Mouse (Mus musculus) liver, adult 2 months (tissue): Measurements from ENCODE around the gene Galnt12. TPM values are rescaled to one million over a fixed set of nuclear protein-coding genes. Genes with fewer than 3 reads are reported as not detected.

Experiments
- DNase-seq: peaks from one replicate; pipeline ENCODE4 v3.0.0-alpha.2; 2011; ENCODE audit warnings: low read depth, low spot score; ENCODE audit errors: extremely low read depth
- H3K27ac ChIP-seq: fragments of 200-500 bp; replicated peaks from 2 replicates; pipeline ENCODE4 v1.5.1; 2012; ENCODE audit warnings: low read depth, mild to moderate bottlenecking, control low read depth, inconsistent platforms, low read length; ENCODE audit not compliant: insufficient read depth
- H3K27me3 ChIP-seq: fragments of 200-500 bp; 2 replicates; pipeline ENCODE4 v1.6.1; 2012; ENCODE audit warnings: mild to moderate bottlenecking, moderate library complexity, low read length, inconsistent platforms; ENCODE audit not compliant: control insufficient read depth, insufficient read depth
- H3K36me3 ChIP-seq: fragments of 200-500 bp; 2 replicates; pipeline ENCODE4 v1.6.1; 2012; ENCODE audit warnings: low read length, inconsistent platforms; ENCODE audit not compliant: control insufficient read depth, insufficient read depth
- H3K4me1 ChIP-seq: fragments of 200-500 bp; 2 replicates; pipeline ENCODE4 v1.6.1; 2011; ENCODE audit warnings: low read length; ENCODE audit not compliant: control insufficient read depth, insufficient read depth
- H3K4me3 ChIP-seq: fragments of 200-500 bp; 2 replicates; pipeline ENCODE4 v1.5.1; 2011; ENCODE audit warnings: low read depth, mild to moderate bottlenecking, control low read depth, low read length, moderate library complexity; ENCODE audit not compliant: insufficient read depth
- H3K79me2 ChIP-seq: fragments of 200-500 bp; 2 replicates; pipeline ENCODE4 v1.6.1; 2012; ENCODE audit warnings: inconsistent platforms, mild to moderate bottlenecking, low read length, moderate library complexity; ENCODE audit not compliant: control insufficient read depth, insufficient read depth
- H3K9ac ChIP-seq: fragments of 200-500 bp; 2 replicates; pipeline ENCODE4 v1.6.1; 2012; ENCODE audit warnings: low read depth, mild to moderate bottlenecking, control low read depth, inconsistent platforms, low read length
- CTCF ChIP-seq: fragments of 200-500 bp; IDR thresholded peaks from 2 replicates; pipeline ENCODE4 v1.5.1; 2011; ENCODE audit warnings: low read depth, low read length, control low read depth
- POLR2A ChIP-seq: fragments of 200-500 bp; IDR thresholded peaks from 2 replicates; pipeline ENCODE4 v1.6.1; 2011; ENCODE audit warnings: low read length, control low read depth; ENCODE audit not compliant: insufficient read depth; ENCODE audit errors: extremely low read depth
- WGBS: fragments of 180-500 bp; shearing (Covaris S2); methylation state at CpG from one replicate; pipeline ENCODE4 v1.1.7; 2018; 5-methylcytosine and 5-hydroxymethylcytosine counted together
- polyA plus RNA-seq: library from polyadenylated mRNA; depleted of rRNA; stranded (reverse); fragments of >200 nt; gene quantifications from 2 replicates; pipeline ENCODE4 v1.2.3, GENCODE M21; 2012
- total RNA-seq: library from RNA; depleted of rRNA; stranded (reverse); fragments of >200 nt; gene quantifications from 2 replicates; pipeline ENCODE4 v1.2.3, GENCODE M21; 2014

The Galnt12 gene
- total and polyA plus RNA-seq, 2 experiments: 0.18 to 0.22 TPM

DNA sequence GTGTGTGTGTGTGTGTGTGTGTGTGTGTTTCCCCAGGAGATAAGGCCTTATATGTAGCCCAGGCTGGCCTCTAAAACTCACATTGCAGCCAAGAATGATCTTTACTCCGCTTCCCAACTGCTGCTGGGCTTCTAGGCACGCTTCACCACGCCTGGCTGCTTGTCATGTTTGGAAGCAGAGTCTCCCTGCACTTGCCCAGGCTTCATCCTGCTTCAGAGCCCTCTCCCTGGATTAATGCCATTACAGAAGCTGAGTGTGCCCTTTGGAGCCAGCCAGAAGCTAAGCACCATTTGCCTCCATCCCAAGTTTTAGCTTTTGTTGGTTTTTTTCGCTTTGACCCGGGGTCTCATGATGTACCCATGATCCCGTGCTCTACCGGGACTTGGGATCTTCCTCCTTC is 3.0 kb upstream of the Galnt12 start:
- 93% methylated on average over 7 of the region's 7 CpGs for WGBS
- no peak for TF ChIP-seq CTCF
- no peak for TF ChIP-seq POLR2A
- Histone ChIP-seq H3K27me3 (peaks cover 12% of the 10 kb centered on the region), H3K9ac (no peak overlapping the region), H3K4me1 (peaks cover 2% of the 10 kb centered on the region; the same call in 1 of the 2 replicates), H3K4me3 (no peak overlapping the region), H3K79me2 (no peaks in the 10 kb centered on the region), H3K36me3 (no peaks in the 10 kb centered on the region), H3K27ac (no peak overlapping the region)
- no peak for DNase-seq

DNA sequence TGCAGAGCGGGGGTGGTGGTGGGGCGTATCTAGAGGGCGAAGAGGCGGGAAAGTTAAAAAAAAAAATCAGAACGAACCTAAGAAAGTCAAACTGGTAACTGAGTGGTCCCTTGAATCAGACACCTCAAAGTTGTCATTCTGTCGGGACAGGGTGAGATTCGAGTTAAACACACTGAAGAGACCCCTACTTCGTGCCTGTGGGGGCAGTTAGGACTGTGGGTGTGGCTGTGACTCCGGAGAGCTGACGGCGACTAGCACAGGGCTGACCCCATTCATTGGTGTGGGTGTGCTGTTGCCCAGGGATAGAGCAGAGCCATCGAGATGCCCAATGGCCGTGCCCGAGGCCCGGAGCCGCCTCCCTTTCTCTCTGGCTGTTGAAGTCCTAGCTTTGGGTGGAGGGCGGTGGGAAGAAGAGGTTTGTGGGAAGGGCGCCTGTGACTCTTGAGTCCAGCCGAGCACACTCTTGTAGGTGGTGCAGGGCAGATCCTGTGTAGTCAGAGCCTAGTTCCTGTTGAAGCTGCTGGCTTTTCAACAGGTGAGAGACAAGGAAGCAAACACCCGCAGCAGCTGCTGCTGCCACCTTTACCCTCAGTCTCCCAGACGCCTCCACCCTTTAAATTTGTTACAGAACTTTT is 795 bp downstream of the Galnt12 start:
- no peak overlapping the region for H3K9ac ChIP-seq
- no peaks in the 10 kb centered on the region for H3K36me3 ChIP-seq
- H3K4me3 ChIP-seq: peak overlapping the region; percentile 60; the same call in 1 of the 2 replicates
- 9% methylated on average over 21 of the region's 21 CpGs for WGBS
- no peak for TF ChIP-seq POLR2A
- no peak for TF ChIP-seq CTCF
- H3K27me3 ChIP-seq: peaks cover 12% of the 10 kb centered on the region
- no peak overlapping the region for H3K27ac ChIP-seq
- DNase-seq: no peak
- H3K4me1 ChIP-seq: peaks cover 2% of the 10 kb centered on the region; the same call in 1 of the 2 replicates
- no peaks in the 10 kb centered on the region for H3K79me2 ChIP-seq

DNA sequence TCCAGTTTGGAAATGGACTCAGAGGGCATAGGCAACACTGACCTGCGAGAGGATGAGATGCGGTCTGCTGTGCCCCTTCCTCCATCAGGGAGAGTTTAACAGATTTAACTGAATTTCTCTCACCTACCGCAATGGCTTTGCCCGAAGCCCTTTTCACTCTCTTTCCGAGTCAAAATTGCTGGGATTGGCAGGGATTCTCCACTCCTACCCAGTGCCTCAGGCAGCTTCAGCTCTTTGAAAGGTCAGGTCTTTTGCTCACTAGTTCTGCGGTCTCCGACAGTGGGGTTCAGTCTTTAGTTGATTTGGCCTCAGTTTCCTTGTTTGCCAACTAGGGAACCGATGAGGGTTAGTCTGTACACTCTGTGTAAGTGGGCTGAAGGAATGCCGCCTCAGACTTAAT is 1.5 kb downstream of the Galnt12 start:
- no peak overlapping the region for H3K27ac ChIP-seq
- H3K9ac ChIP-seq: no peak overlapping the region
- no peak for TF ChIP-seq POLR2A
- TF ChIP-seq CTCF: no peak
- H3K4me1 ChIP-seq: peaks cover 2% of the 10 kb centered on the region; the same call in 1 of the 2 replicates
- no peaks in the 10 kb centered on the region for H3K79me2 ChIP-seq
- no peak overlapping the region for H3K4me3 ChIP-seq
- peaks cover 12% of the 10 kb centered on the region for H3K27me3 ChIP-seq
- 66% methylated on average over 9 of the region's 9 CpGs for WGBS
- H3K36me3 ChIP-seq: no peaks in the 10 kb centered on the region
- DNase-seq: no peak

GRCm38 (mm10) chr4:47093647-47094046 is 1.9 kb downstream of the Galnt12 start:
- Histone ChIP-seq H3K4me3 (no peak overlapping the region), H3K79me2 (no peaks in the 10 kb centered on the region), H3K36me3 (no peaks in the 10 kb centered on the region), H3K27me3 (peaks cover 12% of the 10 kb centered on the region), H3K4me1 (peaks cover 2% of the 10 kb centered on the region; the same call in 1 of the 2 replicates), H3K27ac (no peak overlapping the region), H3K9ac (no peak overlapping the region)
- 71% methylated on average over 6 of the region's 6 CpGs for WGBS
- TF ChIP-seq POLR2A: no peak
- TF ChIP-seq CTCF: no peak
- no peak for DNase-seq

DNA sequence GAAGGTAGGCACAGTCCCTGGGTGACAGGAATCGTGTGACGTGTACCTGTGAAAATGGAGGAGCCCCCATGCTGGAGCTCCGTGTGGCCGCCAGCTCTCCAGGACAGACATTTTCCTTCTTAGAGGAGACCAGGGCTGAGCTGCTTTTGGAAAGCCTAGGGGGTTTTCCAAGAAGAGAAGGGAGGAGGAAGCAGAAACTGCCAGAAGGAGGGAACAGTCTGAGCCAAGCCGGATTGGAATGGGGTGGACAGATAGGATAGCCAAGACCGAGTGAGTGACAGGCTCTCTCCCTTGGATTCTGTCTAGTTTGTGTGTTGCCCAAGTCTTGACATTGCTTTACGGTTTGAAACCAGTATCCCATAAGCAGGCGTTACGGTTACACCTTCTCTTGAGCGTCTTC is 11.9 kb downstream of the Galnt12 start:
- Histone ChIP-seq H3K27me3 (no peaks in the 10 kb centered on the region), H3K4me3 (no peak overlapping the region), H3K9ac (no peak overlapping the region), H3K36me3 (no peaks in the 10 kb centered on the region), H3K4me1 (no peaks in the 10 kb centered on the region), H3K79me2 (no peaks in the 10 kb centered on the region), H3K27ac (no peak overlapping the region)
- DNase-seq: no peak
- TF ChIP-seq CTCF (no peak), POLR2A (no peak)
- 91% methylated on average over 10 of the region's 10 CpGs for WGBS

DNA sequence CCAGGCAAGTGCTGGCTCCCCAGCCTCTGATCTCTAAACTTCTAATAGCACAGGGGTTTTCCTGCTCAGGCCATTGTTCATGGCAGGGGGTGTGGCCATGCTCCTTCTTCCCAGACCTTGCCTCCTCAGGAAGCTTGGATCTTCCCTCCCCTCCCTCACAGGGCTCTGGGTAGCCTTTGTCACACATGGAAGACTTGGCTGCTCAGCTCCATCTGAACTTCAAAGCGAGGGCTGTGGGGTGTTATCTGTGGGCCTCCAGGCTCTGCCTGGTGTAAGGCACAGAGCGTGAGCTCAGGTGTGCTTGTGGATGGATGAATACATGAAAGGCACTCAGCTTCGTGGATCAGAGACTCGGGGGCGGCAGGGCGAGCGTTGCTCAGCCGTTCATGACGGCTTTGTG is 20.2 kb downstream of the Galnt12 start:
- 69% methylated on average over 9 of the region's 9 CpGs for WGBS
- no peak overlapping the region for H3K9ac ChIP-seq
- peaks cover 3% of the 10 kb centered on the region; the same call in 1 of the 2 replicates for H3K27me3 ChIP-seq
- TF ChIP-seq CTCF (no peak), POLR2A (no peak)
- H3K79me2 ChIP-seq: no peaks in the 10 kb centered on the region
- no peaks in the 10 kb centered on the region for H3K36me3 ChIP-seq
- H3K4me3 ChIP-seq: no peak overlapping the region
- no peaks in the 10 kb centered on the region for H3K4me1 ChIP-seq
- no peak overlapping the region for H3K27ac ChIP-seq
- no peak for DNase-seq
